Mouse (Mus musculus) heart, embryonic 12.5 days (tissue): ENCODE data around the gene Gnat2. TPM values are rescaled to one million over a fixed set of nuclear protein-coding genes. Genes with fewer than 3 reads are reported as not detected.
A peak's percentile ranks its signal among the peaks of the same experiment; 100 is the strongest.

Experiments used
- ATAC-seq: fragments of 200-750 bp; cut with Nextera tagmentation; 2 replicates; pipeline ENCODE4 v1.8.0; 2017; ENCODE audit warnings: moderate TSS enrichment, moderate library complexity; ENCODE audit not compliant: insufficient number of reproducible peaks, low FRiP score
- H3K27ac ChIP-seq: fragments of 300-500 bp; sonication (generic); 2 replicates; pipeline ENCODE4 v1.5.1; 2016; ENCODE audit warnings: mild to moderate bottlenecking, moderate library complexity; ENCODE audit not compliant: poor library complexity, severe bottlenecking
- H3K27me3 ChIP-seq: fragments of 300-500 bp; sonication (generic); replicated peaks from 2 replicates; pipeline ENCODE4 v1.6.1; 2016; ENCODE audit warnings: mild to moderate bottlenecking, moderate library complexity
- H3K36me3 ChIP-seq: fragments of 300-500 bp; sonication (generic); 2 replicates; pipeline ENCODE4 v1.6.1; 2016; ENCODE audit warnings: mild to moderate bottlenecking, moderate library complexity
- H3K4me1 ChIP-seq: fragments of 300-500 bp; sonication (generic); replicated peaks from 2 replicates; pipeline ENCODE4 v1.6.1; 2016; ENCODE audit warnings: mild to moderate bottlenecking
- H3K4me2 ChIP-seq: fragments of 300-500 bp; sonication (generic); 2 replicates; pipeline ENCODE4 v1.6.1; 2016; ENCODE audit warnings: mild to moderate bottlenecking, moderate library complexity
- H3K4me3 ChIP-seq: fragments of 300-500 bp; sonication (generic); 2 replicates; pipeline ENCODE4 v1.5.1; 2016; ENCODE audit warnings: mild to moderate bottlenecking
- H3K9ac ChIP-seq: fragments of 300-500 bp; sonication (generic); 2 replicates; pipeline ENCODE4 v1.6.1; 2016; ENCODE audit warnings: mild to moderate bottlenecking, moderate library complexity
- H3K9me3 ChIP-seq: fragments of 300-500 bp; sonication (generic); replicated peaks from 2 replicates; pipeline ENCODE4 v1.6.1; 2016; ENCODE audit warnings: mild to moderate bottlenecking, moderate library complexity
- WGBS: fragments of 180-500 bp; shearing (Covaris S2); methylation state at CpG from one replicate; pipeline ENCODE4 v1.1.7; 2016; 5-methylcytosine and 5-hydroxymethylcytosine counted together
- polyA plus RNA-seq: library from polyadenylated mRNA; unstranded; fragments of >200 nt; fragmentation: Nextera tagmentation; extraction: Ambion mirVana; gene quantifications from 2 replicates; pipeline ENCODE4 v1.2.1, GENCODE M21; 2016

The Gnat2 gene
- polyA plus RNA-seq, 1 experiment from 2014 or later = 0.98 TPM

GRCm38 (mm10) chr3:108140786-108141185 lies 48.2 kb downstream of the Gnat2 start:
- H3K27me3 ChIP-seq = no peaks in the 10 kb centered on the region
- H3K9ac ChIP-seq = no peak overlapping the region
- no peaks in the 10 kb centered on the region for H3K9me3 ChIP-seq
- peaks cover 21% of the 10 kb centered on the region for H3K36me3 ChIP-seq
- WGBS = 80% methylated on average over 4 of the region's 4 CpGs
- ATAC-seq = no peak
- H3K27ac ChIP-seq = no peak overlapping the region
- peaks cover 18% of the 10 kb centered on the region for H3K4me1 ChIP-seq
- no peak overlapping the region for H3K4me2 ChIP-seq
- no peak overlapping the region for H3K4me3 ChIP-seq

GRCm38 (mm10) chr3:108145534-108146445 lies 53.2 kb downstream of the Gnat2 start, which contains the start of gene Gnai3:
Gene Gnai3 (minus strand): TSS chr3:108146146.
- H3K36me3 ChIP-seq = peaks cover 2% of the 10 kb centered on the region; the same call in 1 of the 2 replicates
- H3K4me2 ChIP-seq = peak within 1 kb of the TSS; percentile 68
- H3K4me3 ChIP-seq = peak within 1 kb of the TSS; percentile 82
- peak; percentile 96 for ATAC-seq
- H3K27me3 ChIP-seq = no peaks in the 10 kb centered on the region
- no peaks in the 10 kb centered on the region for H3K9me3 ChIP-seq
- peak within 1 kb of the TSS; percentile 90 for H3K9ac ChIP-seq
- H3K4me1 ChIP-seq = peaks cover 11% of the 10 kb centered on the region
- H3K27ac ChIP-seq = peak within 1 kb of the TSS; percentile 92
- WGBS = under 1% methylated on average over 63 of the region's 63 CpGs

- WGBS = 51% methylated on average over 5 of the region's 5 CpGs
- ATAC-seq = no peak
- peaks cover 11% of the 10 kb centered on the region for H3K4me1 ChIP-seq
- H3K36me3 ChIP-seq = 0 out of 2 replicates have a peak, but pooled peaks cover 2% of the 10 kb centered on the region
- H3K9ac ChIP-seq = peak overlapping the region; percentile 90
- peak overlapping the region; percentile 82 for H3K4me3 ChIP-seq
- no peaks in the 10 kb centered on the region for H3K9me3 ChIP-seq
- no peak overlapping the region for H3K27ac ChIP-seq
- H3K4me2 ChIP-seq = peak overlapping the region; percentile 68
- H3K27me3 ChIP-seq = no peaks in the 10 kb centered on the region
Observed at GRCm38 (mm10) chr3:108146671-108147070, 54.1 kb downstream of the Gnat2 start.

GRCm38 (mm10) chr3:108147386-108148235 lies 55.0 kb downstream of the Gnat2 start:
- Histone ChIP-seq H3K27me3 (no peaks in the 10 kb centered on the region), H3K27ac (no peak overlapping the region), H3K36me3 (0 out of 2 replicates have a peak, but pooled peaks cover 2% of the 10 kb centered on the region), H3K4me1 (peaks cover 11% of the 10 kb centered on the region), H3K9me3 (no peaks in the 10 kb centered on the region), H3K4me3 (no peak overlapping the region), H3K4me2 (no peak overlapping the region), H3K9ac (no peak overlapping the region)
- 62% methylated on average over 11 of the region's 11 CpGs for WGBS
- peak; percentile 47; the same call in 1 of the 2 replicates for ATAC-seq

Other genes with a start within 250 kb of the Gnat2 start
- gene Eps8l3, start 215.6 kb upstream of the Gnat2 start, polyA plus RNA-seq = 0.23 TPM in 1 of 2 replicates, not detected in the other
- 118 and 119 TPM in 2 replicates for gene Gstm5, start 197.0 kb upstream of the Gnat2 start, polyA plus RNA-seq
- gene Gstm7, start 161.0 kb upstream of the Gnat2 start, polyA plus RNA-seq = 15.1 and 16.5 TPM in 2 replicates
- 9.8 TPM in 2 replicates for gene Gstm6, start 149.0 kb upstream of the Gnat2 start, polyA plus RNA-seq
- gene Gstm3, start 123.5 kb upstream of the Gnat2 start, polyA plus RNA-seq = not detected in 2 replicates
- gene Gstm2, start 106.3 kb upstream of the Gnat2 start, polyA plus RNA-seq = 39.4 and 39.9 TPM in 2 replicates
- 28.2 and 35.6 TPM in 2 replicates for gene Gstm1, start 74.8 kb upstream of the Gnat2 start, polyA plus RNA-seq
- 13.4 and 13.8 TPM in 2 replicates for gene Gstm4, start 47.9 kb upstream of the Gnat2 start, polyA plus RNA-seq
- gene Ampd2, start 6.1 kb upstream of the Gnat2 start, polyA plus RNA-seq = 40.0 and 41.6 TPM in 2 replicates
- 94.9 and 97.0 TPM in 2 replicates for gene Gnai3, start 53.4 kb downstream of the Gnat2 start, polyA plus RNA-seq
- gene Gpr61, start 62.1 kb downstream of the Gnat2 start, polyA plus RNA-seq = 0.19 and 0.27 TPM in 2 replicates
- 4.5 and 5.0 TPM in 2 replicates for gene Amigo1, start 93.5 kb downstream of the Gnat2 start, polyA plus RNA-seq
- 3.4 and 3.7 TPM in 2 replicates for gene Cyb561d1, start 108.4 kb downstream of the Gnat2 start, polyA plus RNA-seq
- 8.9 and 9.1 TPM in 2 replicates for gene Atxn7l2, start 118.1 kb downstream of the Gnat2 start, polyA plus RNA-seq
- 3.2 and 3.3 TPM in 2 replicates for gene Sypl2, start 133.9 kb downstream of the Gnat2 start, polyA plus RNA-seq
- gene Psma5, start 164.1 kb downstream of the Gnat2 start, polyA plus RNA-seq = 193 and 194 TPM in 2 replicates
- 31.9 and 32.4 TPM in 2 replicates for gene Sort1, start 191.3 kb downstream of the Gnat2 start, polyA plus RNA-seq